Mouse (Mus musculus): ENCODE measurements around the gene Rbfox3.

The Rbfox3 gene

DNA sequence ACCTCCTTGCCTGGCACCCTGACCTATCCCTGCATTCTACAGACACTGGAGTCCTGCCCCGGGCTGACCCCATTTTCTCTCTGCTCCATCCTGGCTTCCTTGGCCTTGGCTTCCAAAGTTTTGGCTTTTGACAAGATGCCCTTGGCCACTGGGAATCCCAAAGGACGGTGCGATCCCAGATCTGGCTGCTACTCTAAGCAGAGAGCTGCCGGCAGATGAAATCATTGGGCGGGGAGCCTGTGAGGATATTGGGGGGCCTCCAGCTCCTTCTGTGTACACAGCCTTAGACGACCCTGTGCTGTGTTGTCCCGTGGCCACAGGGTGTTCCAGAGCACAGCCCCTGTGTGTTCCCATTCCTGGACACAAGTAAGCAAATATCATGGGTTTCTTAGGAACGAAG lies 463.0 kb downstream of the Rbfox3 start:
- no peaks in the 10 kb centered on the region for H3K27me3 ChIP-seq (ENCODE audit: control insufficient read depth, insufficient read depth, low read length, poor library complexity, severe bottlenecking)
- H3K36me3 ChIP-seq (ENCODE audit: control insufficient read depth, insufficient read depth, low read length, poor library complexity, severe bottlenecking): no peaks in the 10 kb centered on the region
- DNase-seq (ENCODE audit: low read depth, low spot score): no peak

DNA sequence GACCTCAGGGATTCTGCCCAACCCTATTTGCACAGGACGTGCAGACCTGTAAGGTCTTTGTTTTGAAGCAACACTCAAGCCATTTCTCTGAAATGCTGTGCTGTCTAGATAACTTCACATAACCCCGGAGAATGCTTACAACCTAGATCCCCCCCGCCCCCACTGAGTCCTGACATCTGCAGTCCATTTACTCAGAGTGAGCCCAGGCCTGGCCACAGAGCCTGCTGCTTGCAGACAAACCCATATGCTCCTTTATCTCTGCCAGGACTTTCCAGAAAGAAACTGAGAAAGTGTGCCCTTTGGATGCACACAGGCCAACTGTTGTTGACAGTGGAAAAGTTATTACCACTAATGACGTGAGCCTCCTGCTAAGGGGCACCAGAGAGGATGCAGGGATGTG lies 464.1 kb downstream of the Rbfox3 start:
- no peaks in the 10 kb centered on the region for H3K36me3 ChIP-seq (ENCODE audit: control insufficient read depth, insufficient read depth, low read length, poor library complexity, severe bottlenecking)
- DNase-seq (ENCODE audit: low read depth, low spot score): no peak
- H3K27me3 ChIP-seq (ENCODE audit: control insufficient read depth, insufficient read depth, low read length, poor library complexity, severe bottlenecking): no peaks in the 10 kb centered on the region

DNA sequence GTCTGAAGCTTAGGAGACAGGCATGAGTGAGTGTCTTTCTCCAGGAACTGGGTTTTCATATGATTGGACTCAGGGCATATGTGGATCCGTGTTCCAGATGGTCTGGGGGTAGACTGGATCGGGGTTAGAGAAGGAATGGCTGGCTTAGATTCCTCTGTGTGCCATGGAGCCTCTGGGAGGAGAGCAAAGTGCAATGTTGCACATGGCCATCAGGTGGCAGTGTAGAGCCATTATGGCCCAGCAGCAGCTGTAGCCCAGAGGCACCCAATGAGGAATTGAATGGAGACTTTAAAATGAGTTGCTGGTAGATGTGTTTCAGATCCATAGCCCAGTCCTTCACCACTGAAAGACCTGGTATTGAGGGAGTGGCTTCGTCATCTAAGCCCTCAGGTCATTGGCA lies 465.6 kb downstream of the Rbfox3 start:
- Histone ChIP-seq H3K27me3 (ENCODE audit: control insufficient read depth, insufficient read depth, low read length, poor library complexity, severe bottlenecking) (no peaks in the 10 kb centered on the region), H3K36me3 (ENCODE audit: control insufficient read depth, insufficient read depth, low read length, poor library complexity, severe bottlenecking) (no peaks in the 10 kb centered on the region)
- DNase-seq (ENCODE audit: low read depth, low spot score): peak; percentile 83

DNA sequence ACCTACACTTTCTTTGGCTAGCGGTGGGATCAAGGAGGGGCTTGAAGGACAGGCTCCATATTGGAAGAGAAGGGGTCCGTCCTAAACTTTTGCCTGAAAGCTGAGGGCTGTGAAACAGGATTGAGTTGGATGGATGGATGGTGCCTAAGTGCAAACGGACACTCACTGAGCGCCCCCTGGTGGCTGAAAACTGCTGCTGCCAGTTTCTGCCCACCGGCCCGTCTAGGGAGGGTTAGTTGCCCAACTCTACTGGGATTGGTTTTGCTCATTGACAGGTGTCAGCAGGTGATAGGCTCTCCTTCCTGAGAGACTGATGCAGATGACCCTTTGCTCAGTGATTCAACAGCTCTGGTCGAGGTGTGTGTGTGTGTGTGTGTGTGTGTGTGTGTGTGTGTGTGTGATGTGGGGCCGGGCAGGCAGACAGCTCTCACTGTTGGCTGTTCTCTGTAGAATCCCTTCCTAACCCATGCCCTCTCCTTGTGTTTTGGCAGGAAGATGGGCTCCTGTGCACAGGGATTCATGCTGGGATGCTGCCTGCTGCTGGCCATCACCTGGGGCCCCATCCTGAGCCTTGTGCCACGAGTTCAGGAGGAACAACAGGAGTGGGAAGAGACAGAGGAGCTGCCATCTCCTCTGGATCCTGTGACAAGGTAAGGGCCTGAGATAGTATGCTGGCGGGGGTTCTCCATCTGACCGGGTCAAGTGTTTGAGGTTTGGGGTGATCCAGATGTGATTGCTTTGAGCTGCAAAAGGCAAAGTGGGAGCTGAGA lies 468.0 kb downstream of the Rbfox3 start:
- Histone ChIP-seq H3K36me3 (ENCODE audit: control insufficient read depth, insufficient read depth, low read length, poor library complexity, severe bottlenecking) (no peaks in the 10 kb centered on the region), H3K27me3 (ENCODE audit: control insufficient read depth, insufficient read depth, low read length, poor library complexity, severe bottlenecking) (no peaks in the 10 kb centered on the region)
- DNase-seq (ENCODE audit: low read depth, low spot score): peak; percentile 69

DNA sequence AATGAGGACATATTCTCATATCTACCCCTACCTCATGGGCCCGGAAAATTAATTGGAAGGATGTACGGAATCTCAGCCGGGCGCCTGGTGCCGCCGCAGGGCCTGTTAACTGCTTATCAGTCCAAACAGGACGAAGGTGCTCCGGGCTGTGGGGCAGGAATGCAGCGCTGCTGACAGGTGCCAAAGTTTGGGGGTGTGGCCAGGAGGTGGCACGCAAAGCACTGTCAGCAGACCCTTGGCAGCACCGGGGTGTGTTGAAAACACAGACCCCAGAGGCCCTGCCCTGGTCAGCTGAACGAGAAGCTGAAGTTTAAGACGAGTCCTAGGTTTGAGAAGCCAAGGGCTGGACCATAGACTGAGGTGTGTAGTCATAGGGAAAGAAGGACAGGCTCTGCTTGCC lies 468.7 kb downstream of the Rbfox3 start:
- H3K36me3 ChIP-seq (ENCODE audit: control insufficient read depth, insufficient read depth, low read length, poor library complexity, severe bottlenecking): no peaks in the 10 kb centered on the region
- no peaks in the 10 kb centered on the region for H3K27me3 ChIP-seq (ENCODE audit: control insufficient read depth, insufficient read depth, low read length, poor library complexity, severe bottlenecking)
- no peak for DNase-seq (ENCODE audit: low read depth, low spot score)

All from splenic B cell, adult 2 months (primary cell).